Mouse (Mus musculus): ENCODE measurements around the gene Usp45. TPM values are rescaled to one million over a fixed set of nuclear protein-coding genes. Genes with fewer than 3 reads are reported as not detected.

The Usp45 gene
- total and polyA plus RNA-seq, 3 experiments: 1.9 to 12.8 (median 10.4) TPM

- H3K9ac ChIP-seq (ENCODE audit: low read depth, low read length): peak overlapping the region; percentile 41
- TF ChIP-seq CTCF (IDR thresholded peaks at IDR 0.05) (no peak), EP300 (IDR thresholded peaks at IDR 0.05; ENCODE audit: insufficient read depth, low read depth, low read length) (no peak), POLR2A (IDR thresholded peaks at IDR 0.05; ENCODE audit: insufficient read depth, low read depth, low read length) (no peak)
- H3K36me3 ChIP-seq (ENCODE audit: control insufficient read depth, insufficient read depth, low read length): no peaks in the 10 kb centered on the region
- 17% methylated on average over 14 of the region's 14 CpGs for WGBS
- no peaks in the 10 kb centered on the region for H3K79me2 ChIP-seq (replicated peaks; ENCODE audit: control insufficient read depth, insufficient read depth, low read length)
- DNase-seq: no peak
- H3K4me1 ChIP-seq (ENCODE audit: control insufficient read depth, insufficient read depth, low read length): no peaks in the 10 kb centered on the region
- peak overlapping the region; percentile 85 for H3K4me3 ChIP-seq
- H3K27ac ChIP-seq: peak overlapping the region; percentile 47
- intact Hi-C loops (cut with DNase I): no loop called here
- no peaks in the 10 kb centered on the region for H3K27me3 ChIP-seq (ENCODE audit: control insufficient read depth, insufficient read depth, low read length)
Measured at GRCm38 (mm10) chr4:21766171-21766862, 639 bp upstream of the Usp45 start.

GRCm38 (mm10) chr4:21771064-21771463, 4.1 kb downstream of the Usp45 start:
- TF ChIP-seq POLR2A (IDR thresholded peaks at IDR 0.05; ENCODE audit: insufficient read depth, low read depth, low read length) (no peak), EP300 (IDR thresholded peaks at IDR 0.05; ENCODE audit: insufficient read depth, low read depth, low read length) (no peak), CTCF (IDR thresholded peaks at IDR 0.05) (no peak)
- Histone ChIP-seq H3K27ac (no peak overlapping the region), H3K79me2 (replicated peaks; ENCODE audit: control insufficient read depth, insufficient read depth, low read length) (no peaks in the 10 kb centered on the region), H3K4me3 (no peak overlapping the region), H3K36me3 (ENCODE audit: control insufficient read depth, insufficient read depth, low read length) (no peaks in the 10 kb centered on the region), H3K4me1 (ENCODE audit: control insufficient read depth, insufficient read depth, low read length) (no peaks in the 10 kb centered on the region), H3K9ac (ENCODE audit: low read depth, low read length) (no peak overlapping the region), H3K27me3 (ENCODE audit: control insufficient read depth, insufficient read depth, low read length) (no peaks in the 10 kb centered on the region)
- 97% methylated on average over 1 of the region's 1 CpGs for WGBS
- intact Hi-C loops (cut with DNase I): no loop called here
- DNase-seq: no peak

- Histone ChIP-seq H3K36me3 (ENCODE audit: control insufficient read depth, insufficient read depth, low read length) (peaks cover 2% of the 10 kb centered on the region; the same call in 1 of the 2 replicates), H3K4me1 (ENCODE audit: control insufficient read depth, insufficient read depth, low read length) (peaks cover 4% of the 10 kb centered on the region), H3K79me2 (replicated peaks; ENCODE audit: control insufficient read depth, insufficient read depth, low read length) (no peaks in the 10 kb centered on the region), H3K9ac (ENCODE audit: low read depth, low read length) (no peak overlapping the region), H3K4me3 (no peak overlapping the region), H3K27ac (no peak overlapping the region), H3K27me3 (ENCODE audit: control insufficient read depth, insufficient read depth, low read length) (no peaks in the 10 kb centered on the region)
- TF ChIP-seq EP300 (IDR thresholded peaks at IDR 0.05; ENCODE audit: insufficient read depth, low read depth, low read length) (no peak), POLR2A (IDR thresholded peaks at IDR 0.05; ENCODE audit: insufficient read depth, low read depth, low read length) (no peak), CTCF (IDR thresholded peaks at IDR 0.05) (no peak)
- no peak for DNase-seq
- 89% methylated on average over 1 of the region's 1 CpGs for WGBS
- intact Hi-C loops (cut with DNase I): no loop called here
Measured at GRCm38 (mm10) chr4:21772306-21772705, 5.3 kb downstream of the Usp45 start.

- Histone ChIP-seq H3K27me3 (ENCODE audit: control insufficient read depth, insufficient read depth, low read length) (no peaks in the 10 kb centered on the region), H3K4me1 (ENCODE audit: control insufficient read depth, insufficient read depth, low read length) (peaks cover 4% of the 10 kb centered on the region), H3K36me3 (ENCODE audit: control insufficient read depth, insufficient read depth, low read length) (peaks cover 3% of the 10 kb centered on the region), H3K9ac (ENCODE audit: low read depth, low read length) (peak overlapping the region; percentile 77), H3K79me2 (replicated peaks; ENCODE audit: control insufficient read depth, insufficient read depth, low read length) (no peaks in the 10 kb centered on the region), H3K27ac (peak overlapping the region; percentile 84), H3K4me3 (peak overlapping the region; percentile 80)
- under 1% methylated on average over 46 of the region's 46 CpGs for WGBS
- TF ChIP-seq EP300 (IDR thresholded peaks at IDR 0.05; ENCODE audit: insufficient read depth, low read depth, low read length) (0 out of 2 replicates have a peak, but pooled peaks have one; percentile 4), CTCF (IDR thresholded peaks at IDR 0.05) (no peak), POLR2A (IDR thresholded peaks at IDR 0.05; ENCODE audit: insufficient read depth, low read depth, low read length) (peak; percentile 84)
- intact Hi-C loops (cut with DNase I): loop anchor here (2.0 to 5.0 kb wide), 2 partner anchors 50 to 71 kb away; partner anchors contain the start of genes Ccnc and Pnisr
- peak; percentile 91 to 93 for DNase-seq
Measured at GRCm38 (mm10) chr4:21776091-21776945, 9.4 kb downstream of the Usp45 start.

GRCm38 (mm10) chr4:21776946-21777265, 9.9 kb downstream of the Usp45 start:
- Histone ChIP-seq H3K79me2 (replicated peaks; ENCODE audit: control insufficient read depth, insufficient read depth, low read length) (no peaks in the 10 kb centered on the region), H3K4me1 (ENCODE audit: control insufficient read depth, insufficient read depth, low read length) (peaks cover 4% of the 10 kb centered on the region), H3K27me3 (ENCODE audit: control insufficient read depth, insufficient read depth, low read length) (no peaks in the 10 kb centered on the region), H3K4me3 (peak overlapping the region; percentile 80), H3K27ac (no peak overlapping the region; the same call in 1 of the 2 replicates), H3K9ac (ENCODE audit: low read depth, low read length) (no peak overlapping the region; the same call in 1 of the 2 replicates), H3K36me3 (ENCODE audit: control insufficient read depth, insufficient read depth, low read length) (peaks cover 3% of the 10 kb centered on the region)
- DNase-seq: no peak
- 6% methylated on average over 9 of the region's 9 CpGs for WGBS
- intact Hi-C loops (cut with DNase I): loop anchor here (2.0 to 5.0 kb wide), 2 partner anchors 50 to 70 kb away; partner anchors contain the start of genes Ccnc and Pnisr
- TF ChIP-seq CTCF (IDR thresholded peaks at IDR 0.05): no peak
- no peak for TF ChIP-seq EP300 (IDR thresholded peaks at IDR 0.05; ENCODE audit: insufficient read depth, low read depth, low read length)
- TF ChIP-seq POLR2A (IDR thresholded peaks at IDR 0.05; ENCODE audit: insufficient read depth, low read depth, low read length): no peak

All from heart, adult 2 months (tissue).